Mouse (Mus musculus) liver, embryonic 14.5 days (tissue): ENCODE measurements around the gene Cntn5.

Experiments
- CTCF ChIP-seq: IDR thresholded peaks from 2 replicates; pipeline ENCODE4 v1.5.1; 2016; ENCODE audit warnings: antibody characterized with exemption, low read depth, control low read depth
- EP300 ChIP-seq: IDR thresholded peaks from 2 replicates; pipeline ENCODE4 v1.6.1; 2016; ENCODE audit warnings: antibody characterized with exemption, low read depth

- TF ChIP-seq CTCF (no peak), EP300 (no peak)
These were observed 1134.9 kb downstream of the Cntn5 start for GRCm38 (mm10) chr9:9769659-9770058.
